Mouse (Mus musculus): ENCODE data around the gene Lrfn2. TPM values are rescaled to one million over a fixed set of nuclear protein-coding genes. Genes with fewer than 3 reads are reported as not detected.
A peak's percentile ranks its signal among the peaks of the same experiment; 100 is the strongest.

Gene Lrfn2
- polyA plus RNA-seq, 1 experiment: 0.22 TPM

- DNase-seq: no peak
- no peaks in the 10 kb centered on the region for H3K36me3 ChIP-seq (ENCODE audit: control insufficient read depth, insufficient read depth, low read length)
These were observed 85.5 kb downstream of the Lrfn2 start for GRCm38 (mm10) chr17:49017438-49018415.

GRCm38 (mm10) chr17:49018774-49019488 is 86.8 kb downstream of the Lrfn2 start:
- TF ChIP-seq POLR2A (IDR thresholded peaks at IDR 0.05; ENCODE audit: low read depth, low read length) (no peak), CTCF (conservative IDR thresholded peaks at IDR 0.05; ENCODE audit: insufficient read depth, insufficient read length, low read depth, low read length) (no peak)
- no peaks in the 10 kb centered on the region for H3K4me1 ChIP-seq (ENCODE audit: control insufficient read depth, insufficient read depth, low read length)
- DNase-seq: no peak
- 61% methylated on average over 8 of the region's 8 CpGs for WGBS
- no peak overlapping the region for H3K27ac ChIP-seq (ENCODE audit: insufficient read depth, low read depth, low read length)
- no peaks in the 10 kb centered on the region for H3K27me3 ChIP-seq (replicated peaks; ENCODE audit: control insufficient read depth, insufficient read depth, low read length)
- H3K36me3 ChIP-seq (ENCODE audit: control insufficient read depth, insufficient read depth, low read length): no peaks in the 10 kb centered on the region
- H3K4me3 ChIP-seq (ENCODE audit: insufficient read depth, low read depth, low read length): no peak overlapping the region

More at GRCm38 (mm10) chr17:49017438-49018415, 85.5 kb downstream of the Lrfn2 start:
- WGBS: 65% methylated on average over 17 of the region's 17 CpGs
- H3K4me1 ChIP-seq (ENCODE audit: control insufficient read depth, insufficient read depth, low read length): no peaks in the 10 kb centered on the region
- H3K27me3 ChIP-seq (replicated peaks; ENCODE audit: control insufficient read depth, insufficient read depth, low read length): no peaks in the 10 kb centered on the region
- H3K27ac ChIP-seq (ENCODE audit: insufficient read depth, low read depth, low read length): no peak overlapping the region
- no peak for TF ChIP-seq CTCF (conservative IDR thresholded peaks at IDR 0.05; ENCODE audit: insufficient read depth, insufficient read length, low read depth, low read length)
- TF ChIP-seq POLR2A (IDR thresholded peaks at IDR 0.05; ENCODE audit: low read depth, low read length): no peak
- no peak overlapping the region for H3K4me3 ChIP-seq (ENCODE audit: insufficient read depth, low read depth, low read length)

GRCm38 (mm10) chr17:49029556-49030268 is 97.5 kb downstream of the Lrfn2 start:
- H3K27ac ChIP-seq (ENCODE audit: insufficient read depth, low read depth, low read length): no peak overlapping the region
- no peaks in the 10 kb centered on the region for H3K27me3 ChIP-seq (replicated peaks; ENCODE audit: control insufficient read depth, insufficient read depth, low read length)
- H3K4me3 ChIP-seq (ENCODE audit: insufficient read depth, low read depth, low read length): no peak overlapping the region
- 42% methylated on average over 11 of the region's 11 CpGs for WGBS
- no peaks in the 10 kb centered on the region for H3K36me3 ChIP-seq (ENCODE audit: control insufficient read depth, insufficient read depth, low read length)
- TF ChIP-seq POLR2A (IDR thresholded peaks at IDR 0.05; ENCODE audit: low read depth, low read length) (no peak), CTCF (conservative IDR thresholded peaks at IDR 0.05; ENCODE audit: insufficient read depth, insufficient read length, low read depth, low read length) (no peak)
- H3K4me1 ChIP-seq (ENCODE audit: control insufficient read depth, insufficient read depth, low read length): no peaks in the 10 kb centered on the region
- DNase-seq: peak; percentile 7

GRCm38 (mm10) chr17:49030269-49030615 is 98.1 kb downstream of the Lrfn2 start:
- Histone ChIP-seq H3K4me3 (ENCODE audit: insufficient read depth, low read depth, low read length) (no peak overlapping the region), H3K27ac (ENCODE audit: insufficient read depth, low read depth, low read length) (no peak overlapping the region), H3K27me3 (replicated peaks; ENCODE audit: control insufficient read depth, insufficient read depth, low read length) (no peaks in the 10 kb centered on the region), H3K36me3 (ENCODE audit: control insufficient read depth, insufficient read depth, low read length) (no peaks in the 10 kb centered on the region), H3K4me1 (ENCODE audit: control insufficient read depth, insufficient read depth, low read length) (no peaks in the 10 kb centered on the region)
- 90% methylated on average over 7 of the region's 7 CpGs for WGBS
- no peak for DNase-seq
- TF ChIP-seq POLR2A (IDR thresholded peaks at IDR 0.05; ENCODE audit: low read depth, low read length): no peak
- TF ChIP-seq CTCF (conservative IDR thresholded peaks at IDR 0.05; ENCODE audit: insufficient read depth, insufficient read length, low read depth, low read length): no peak

GRCm38 (mm10) chr17:49030841-49031240 is 98.7 kb downstream of the Lrfn2 start:
- TF ChIP-seq CTCF (conservative IDR thresholded peaks at IDR 0.05; ENCODE audit: insufficient read depth, insufficient read length, low read depth, low read length) (no peak), POLR2A (IDR thresholded peaks at IDR 0.05; ENCODE audit: low read depth, low read length) (no peak)
- no peaks in the 10 kb centered on the region for H3K4me1 ChIP-seq (ENCODE audit: control insufficient read depth, insufficient read depth, low read length)
- no peak for DNase-seq
- no peaks in the 10 kb centered on the region for H3K36me3 ChIP-seq (ENCODE audit: control insufficient read depth, insufficient read depth, low read length)
- 83% methylated on average over 5 of the region's 5 CpGs for WGBS
- no peaks in the 10 kb centered on the region for H3K27me3 ChIP-seq (replicated peaks; ENCODE audit: control insufficient read depth, insufficient read depth, low read length)
- H3K4me3 ChIP-seq (ENCODE audit: insufficient read depth, low read depth, low read length): no peak overlapping the region
- no peak overlapping the region for H3K27ac ChIP-seq (ENCODE audit: insufficient read depth, low read depth, low read length)

GRCm38 (mm10) chr17:49031790-49032189 is 99.6 kb downstream of the Lrfn2 start:
- TF ChIP-seq POLR2A (IDR thresholded peaks at IDR 0.05; ENCODE audit: low read depth, low read length): no peak
- no peak for TF ChIP-seq CTCF (conservative IDR thresholded peaks at IDR 0.05; ENCODE audit: insufficient read depth, insufficient read length, low read depth, low read length)
- Histone ChIP-seq H3K27me3 (replicated peaks; ENCODE audit: control insufficient read depth, insufficient read depth, low read length) (no peaks in the 10 kb centered on the region), H3K27ac (ENCODE audit: insufficient read depth, low read depth, low read length) (no peak overlapping the region), H3K4me3 (ENCODE audit: insufficient read depth, low read depth, low read length) (no peak overlapping the region), H3K36me3 (ENCODE audit: control insufficient read depth, insufficient read depth, low read length) (no peaks in the 10 kb centered on the region), H3K4me1 (ENCODE audit: control insufficient read depth, insufficient read depth, low read length) (no peaks in the 10 kb centered on the region)
- WGBS: 52% methylated on average over 8 of the region's 8 CpGs
- peak; percentile 27 for DNase-seq
